ENCODE assay signal across 8 mouse cellular contexts in the genomic region with DNA sequence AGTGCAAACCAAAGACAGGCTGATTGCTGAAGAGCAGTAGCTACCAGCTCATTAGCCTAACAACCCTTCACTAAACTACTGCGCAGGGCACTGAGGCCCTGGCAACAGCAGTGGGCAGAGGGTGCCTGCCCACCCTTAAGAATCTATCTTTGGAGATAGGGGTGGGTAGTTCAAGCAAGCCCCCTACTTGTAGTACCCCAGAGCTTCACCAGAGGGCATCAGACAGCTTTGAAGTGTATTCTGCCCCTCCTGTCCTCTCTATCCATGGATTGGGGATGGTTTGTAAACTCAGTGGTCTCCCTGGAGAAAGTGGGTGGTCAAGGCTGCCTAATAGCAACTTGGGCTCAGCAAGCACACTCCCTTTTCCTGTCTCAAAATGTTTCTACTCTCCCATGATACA.
A peak's percentile ranks its signal among the peaks of the same experiment; 100 is the strongest.
DNase-seq lines count a peak whose midpoint lies in the region; ATAC-seq and TF ChIP-seq lines count a peak whose summit lies in the region.

No protein-coding gene starts in this region.

- no peaks in the 10 kb centered on the region for H3K9me3 ChIP-seq in midbrain, embryonic 16.5 days (replicated peaks; ENCODE audit: control insufficient read depth, low read length, poor library complexity, severe bottlenecking)

- H3K27me3 ChIP-seq in midbrain, embryonic 16.5 days (ENCODE audit: control insufficient read depth, insufficient read depth, low read depth, low read length): no peaks in the 10 kb centered on the region

- H3K4me1 ChIP-seq in midbrain, embryonic 16.5 days (ENCODE audit: control insufficient read depth, insufficient read depth, low read length): peaks cover 31% of the 10 kb centered on the region

- peak overlapping the region; percentile 47; the same call in 1 of the 2 replicates for H3K27ac ChIP-seq in left cerebral cortex, adult 2 months
- H3K27ac ChIP-seq in midbrain, embryonic 16.5 days (ENCODE audit: low read length): peak overlapping the region; percentile 68; the same call in 1 of the 2 replicates

- WGBS in midbrain, embryonic 16.5 days: 63% methylated on average over 1 of the region's 1 CpGs

- TF ChIP-seq CTCF in left cerebral cortex, adult 2 months (IDR thresholded peaks at IDR 0.05): peak; percentile 72

- peak overlapping the region; percentile 44; the same call in 1 of the 2 replicates for H3K9ac ChIP-seq in midbrain, embryonic 16.5 days (ENCODE audit: low read depth, low read length)

- no peak overlapping the region for H3K4me2 ChIP-seq in midbrain, embryonic 16.5 days (ENCODE audit: low read length)

- no peaks in the 10 kb centered on the region for H3K36me3 ChIP-seq in midbrain, embryonic 16.5 days (ENCODE audit: control insufficient read depth, insufficient read depth, low read length)

- intact Hi-C loops in left cerebral cortex, adult 2 months (cut with DNase I): loop anchor here (5.0 to 10.0 kb wide), 3 partner anchors 147 to 437 kb away; a partner anchor contains a TSS
- intact Hi-C loops in left cerebral cortex, postnatal 10 days (cut with DNase I): loop anchor here (5.0 kb wide), 1 partner anchor 147 kb away; a partner anchor contains a TSS

- DNase-seq in cerebellum, adult 18-20 months: peak; percentile 51 to 59
- no peak for DNase-seq in cerebellum, adult 8-10 months
- peak in 1 of 2 experiments; percentile 59 for DNase-seq in left cerebral cortex, adult 2 months (ENCODE audit: extremely low spot score in 1 of 2, low spot score in 2 of 2)
- DNase-seq in left cerebral cortex, postnatal 10 days (ENCODE audit: extremely low spot score in 1 of 2, low spot score in 2 of 2): no peak
- DNase-seq in embryo, embryonic 10.5 days (ENCODE audit: low spot score): peak; percentile 66
- no peak for DNase-seq in spleen, adult 12 weeks (ENCODE audit: low spot score)
- no peak for DNase-seq in spleen, adult 18-20 months

- no peak overlapping the region for H3K4me3 ChIP-seq in left cerebral cortex, adult 2 months
- no peak overlapping the region for H3K4me3 ChIP-seq in midbrain, embryonic 16.5 days (ENCODE audit: low read depth, low read length)

- ATAC-seq in midbrain, embryonic 16.5 days: no peak

Comparison
In these comparisons a context has a peak if more than half of its experiments do, and no peak if none do; other contexts are left out.
1. DNase-seq: peak in cerebellum, adult 18-20 months (2 of 2) and embryo, embryonic 10.5 days (single experiment); none in cerebellum, adult 8-10 months (single experiment), left cerebral cortex, postnatal 10 days (0 of 2), spleen, adult 12 weeks (single experiment) and spleen, adult 18-20 months (0 of 2).